Mouse (Mus musculus) C2C12 (cell line): ENCODE data around the gene C9.

Source experiments
- CEBPB ChIP-seq: IDR thresholded peaks from one replicate; pipeline ENCODE4 v1.6.1; 2011; ENCODE audit warnings: low read depth, mild to moderate bottlenecking, control low read depth, moderate library complexity
- CTCF ChIP-seq: IDR thresholded peaks from one replicate; pipeline ENCODE4 v1.5.1; 2011; ENCODE audit not compliant: control insufficient read depth, insufficient read depth, insufficient read length
- FOSL1 ChIP-seq: IDR thresholded peaks from one replicate; pipeline ENCODE4 v1.8.0; 2011; ENCODE audit warnings: mild to moderate bottlenecking, low read length; ENCODE audit not compliant: poor library complexity, insufficient read depth, severe bottlenecking
- MAX ChIP-seq: IDR thresholded peaks from one replicate; pipeline ENCODE4 v1.6.1; 2011; ENCODE audit warnings: mild to moderate bottlenecking, control low read depth
- MYOD1 ChIP-seq: IDR thresholded peaks from one replicate; pipeline ENCODE4 v1.6.1; 2011; ENCODE audit warnings: low read depth; ENCODE audit not compliant: control insufficient read depth, insufficient read length
- MYOG ChIP-seq: IDR thresholded peaks from one replicate; pipeline ENCODE4 v1.6.1; 2011; ENCODE audit not compliant: control insufficient read depth, insufficient read length; ENCODE audit errors: extremely low read depth
- USF1 ChIP-seq: IDR thresholded peaks from one replicate; pipeline ENCODE4 v1.6.1; 2011; ENCODE audit warnings: low read depth, mild to moderate bottlenecking, control low read depth, moderate library complexity

- TF ChIP-seq CTCF (no peak), USF1 (no peak), MAX (no peak), MYOD1 (no peak), FOSL1 (no peak), CEBPB (no peak), MYOG (no peak)
Measured at GRCm38 (mm10) chr15:6524801-6525200, 79.7 kb downstream of the C9 start.
